Mouse (Mus musculus) megakaryocyte, embryonic 14.5 days (primary cell): Measurements from ENCODE around the gene Txndc12. TPM values are rescaled to one million over a fixed set of nuclear protein-coding genes. Genes with fewer than 3 reads are reported as not detected.

ENCODE experiments used
- H3K27me3 ChIP-seq: replicated peaks from 2 replicates; pipeline ENCODE3; 2012; ENCODE audit warnings: inconsistent platforms
- H3K36me3 ChIP-seq: replicated peaks from 2 replicates; pipeline ENCODE3; 2012; ENCODE audit warnings: low read length, inconsistent platforms, mixed read lengths
- H3K4me1 ChIP-seq: 2 replicates; pipeline ENCODE4 v1.6.1; 2012; ENCODE audit warnings: inconsistent platforms
- H3K4me3 ChIP-seq: replicated peaks from 2 replicates; pipeline ENCODE3; 2012; ENCODE audit warnings: moderate library complexity, mild to moderate bottlenecking, inconsistent platforms
- H3K9me3 ChIP-seq: 2 replicates; pipeline ENCODE4 v1.6.1; 2012; ENCODE audit warnings: inconsistent platforms
- FLI1 ChIP-seq: IDR thresholded peaks from 2 replicates; pipeline ENCODE4 v1.6.1; 2012; ENCODE audit warnings: low read length, inconsistent platforms, mixed read lengths
- GATA1 ChIP-seq: IDR thresholded peaks from 3 replicates; pipeline ENCODE4 v1.6.1; 2012; ENCODE audit warnings: mixed read lengths, low read length, inconsistent platforms, borderline replicate concordance
- polyA plus RNA-seq: library from polyadenylated mRNA; stranded (reverse); fragments of >175 nt; gene quantifications from 2 replicates; pipeline ENCODE4 v1.2.3, GENCODE M21; 2012; ENCODE audit warnings: low replicate concordance; ENCODE audit not compliant: insufficient read depth

Txndc12 gene
- polyA plus RNA-seq, 1 experiment = 6.4 TPM

- Histone ChIP-seq H3K4me1 (no peaks in the 10 kb centered on the region), H3K9me3 (peaks cover 7% of the 10 kb centered on the region), H3K4me3 (no peak overlapping the region), H3K36me3 (no peaks in the 10 kb centered on the region), H3K27me3 (peaks cover 23% of the 10 kb centered on the region)
- no peak for TF ChIP-seq FLI1
- TF ChIP-seq GATA1 = no peak
Measured at GRCm38 (mm10) chr4:108887456-108887855, 53.1 kb downstream of the Txndc12 start.

- peaks cover 22% of the 10 kb centered on the region for H3K27me3 ChIP-seq
- no peaks in the 10 kb centered on the region for H3K36me3 ChIP-seq
- H3K4me1 ChIP-seq = no peaks in the 10 kb centered on the region
- H3K4me3 ChIP-seq = no peak overlapping the region
- no peak for TF ChIP-seq FLI1
- no peak for TF ChIP-seq GATA1
- H3K9me3 ChIP-seq = peaks cover 7% of the 10 kb centered on the region
Measured at GRCm38 (mm10) chr4:108890876-108891275, 56.5 kb downstream of the Txndc12 start.

- no peaks in the 10 kb centered on the region for H3K9me3 ChIP-seq
- peaks cover 22% of the 10 kb centered on the region for H3K27me3 ChIP-seq
- H3K36me3 ChIP-seq = no peaks in the 10 kb centered on the region
- TF ChIP-seq GATA1 = no peak
- H3K4me3 ChIP-seq = no peak overlapping the region
- 0 out of 2 replicates have a peak, but pooled peaks cover 4% of the 10 kb centered on the region for H3K4me1 ChIP-seq
Measured at GRCm38 (mm10) chr4:108900421-108900820, 66.0 kb downstream of the Txndc12 start.

- H3K4me1 ChIP-seq = 0 out of 2 replicates have a peak, but pooled peaks cover 4% of the 10 kb centered on the region
- TF ChIP-seq FLI1 = no peak
- no peak for TF ChIP-seq GATA1
Measured at GRCm38 (mm10) chr4:108902886-108903285, 68.5 kb downstream of the Txndc12 start.

GRCm38 (mm10) chr4:108903346-108903745 lies 68.9 kb downstream of the Txndc12 start:
- no peak for TF ChIP-seq GATA1
- TF ChIP-seq FLI1 = no peak
- Histone ChIP-seq H3K4me3 (no peak overlapping the region), H3K9me3 (no peaks in the 10 kb centered on the region), H3K27me3 (peaks cover 34% of the 10 kb centered on the region), H3K36me3 (no peaks in the 10 kb centered on the region), H3K4me1 (no peaks in the 10 kb centered on the region)

More at GRCm38 (mm10) chr4:108902886-108903285, 68.5 kb downstream of the Txndc12 start:
- Histone ChIP-seq H3K36me3 (no peaks in the 10 kb centered on the region), H3K9me3 (no peaks in the 10 kb centered on the region), H3K4me3 (no peak overlapping the region), H3K27me3 (peaks cover 35% of the 10 kb centered on the region)

- H3K4me3 ChIP-seq = no peak overlapping the region
- no peaks in the 10 kb centered on the region for H3K9me3 ChIP-seq
- H3K27me3 ChIP-seq = peaks cover 31% of the 10 kb centered on the region
- H3K36me3 ChIP-seq = no peaks in the 10 kb centered on the region
- no peaks in the 10 kb centered on the region for H3K4me1 ChIP-seq
- TF ChIP-seq GATA1 (no peak), FLI1 (no peak)
Measured at GRCm38 (mm10) chr4:108904076-108904475, 69.7 kb downstream of the Txndc12 start.

- H3K27me3 ChIP-seq = peaks cover 31% of the 10 kb centered on the region
- H3K9me3 ChIP-seq = no peaks in the 10 kb centered on the region
- H3K36me3 ChIP-seq = no peaks in the 10 kb centered on the region
- H3K4me1 ChIP-seq = 0 out of 2 replicates have a peak, but pooled peaks cover 1% of the 10 kb centered on the region
- H3K4me3 ChIP-seq = no peak overlapping the region
- no peak for TF ChIP-seq FLI1
Measured at GRCm38 (mm10) chr4:108904790-108905189, 70.4 kb downstream of the Txndc12 start.

- Histone ChIP-seq H3K36me3 (no peaks in the 10 kb centered on the region), H3K9me3 (peaks cover 3% of the 10 kb centered on the region), H3K4me1 (0 out of 2 replicates have a peak, but pooled peaks cover 3% of the 10 kb centered on the region), H3K4me3 (no peak overlapping the region), H3K27me3 (peaks cover 32% of the 10 kb centered on the region)
- no peak for TF ChIP-seq GATA1
- TF ChIP-seq FLI1 = no peak
Measured at GRCm38 (mm10) chr4:108905859-108906258, 71.5 kb downstream of the Txndc12 start.

- Histone ChIP-seq H3K4me1 (0 out of 2 replicates have a peak, but pooled peaks cover 3% of the 10 kb centered on the region), H3K27me3 (peaks cover 28% of the 10 kb centered on the region), H3K36me3 (no peaks in the 10 kb centered on the region), H3K9me3 (peaks cover 6% of the 10 kb centered on the region), H3K4me3 (no peak overlapping the region)
- no peak for TF ChIP-seq FLI1
- TF ChIP-seq GATA1 = no peak
Measured at GRCm38 (mm10) chr4:108907475-108907874, 73.1 kb downstream of the Txndc12 start.

- Histone ChIP-seq H3K36me3 (no peaks in the 10 kb centered on the region), H3K4me3 (no peak overlapping the region), H3K4me1 (peaks cover 3% of the 10 kb centered on the region; the same call in 1 of the 2 replicates), H3K9me3 (peaks cover 6% of the 10 kb centered on the region), H3K27me3 (peaks cover 34% of the 10 kb centered on the region)
- TF ChIP-seq GATA1 (no peak), FLI1 (no peak)
Measured at GRCm38 (mm10) chr4:108909872-108910425, 75.5 kb downstream of the Txndc12 start.

Other genes starting within 250 kb of the Txndc12 start
- 24.8 and 45.3 TPM in 2 replicates for gene Cc2d1b, start 214.7 kb upstream of the Txndc12 start, polyA plus RNA-seq
- not detected in 2 replicates for gene 3110021N24Rik, start 115.0 kb upstream of the Txndc12 start, polyA plus RNA-seq
- 0.01 TPM in 1 of 2 replicates, not detected in the other for gene Zfyve9, start 53.8 kb upstream of the Txndc12 start, polyA plus RNA-seq
- 4.9 and 5.4 TPM in 2 replicates for gene Btf3l4, start 987 bp upstream of the Txndc12 start, polyA plus RNA-seq
- 33.5 and 40.0 TPM in 2 replicates for gene Kti12, start 13.2 kb downstream of the Txndc12 start, polyA plus RNA-seq
- gene A730015C16Rik, start 14.0 kb downstream of the Txndc12 start, polyA plus RNA-seq = 0.22 TPM in 1 of 2 replicates, not detected in the other
- gene Rab3b, start 44.5 kb downstream of the Txndc12 start, polyA plus RNA-seq = not detected in 2 replicates
- 4.8 and 14.6 TPM in 2 replicates for gene Nrd1, start 166.1 kb downstream of the Txndc12 start, polyA plus RNA-seq